Mouse (Mus musculus) ovary, adult 18-20 months (tissue): ENCODE measurements at regions not wholly inside any gene's neighbourhood (a gene's known extent, or its start where the extent isn't known, plus 50 kb on each side); places are given as distances from the start of the nearest gene placed in this dataset.

Experiments used
- DNase-seq: peaks from one replicate; pipeline ENCODE4 v3.0.0; 2022; ENCODE audit warnings: low spot score, mixed read lengths

GRCm38 (mm10) chr9:120628794-120629560 lies 57.7 kb downstream of the Rpl14 start:
- no peak for DNase-seq

DNA sequence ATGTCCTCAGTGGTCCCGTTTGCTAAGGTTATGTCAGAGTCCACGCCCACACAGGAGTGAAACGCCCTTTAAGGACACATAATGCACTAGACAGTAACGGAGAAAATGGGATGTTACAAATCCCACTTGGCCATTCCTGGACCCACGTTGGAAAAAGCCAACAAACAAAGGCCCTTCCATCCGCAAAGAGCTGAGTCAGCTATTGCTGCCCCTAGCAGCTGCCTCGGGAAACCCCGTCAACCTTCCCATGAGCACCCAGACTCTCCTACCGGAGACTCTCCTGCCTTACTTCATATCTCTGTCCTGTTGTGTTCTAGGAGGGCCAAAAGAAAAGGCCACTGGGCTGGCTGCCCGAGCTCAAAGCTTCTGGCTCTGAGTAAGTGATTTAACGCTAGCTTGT lies 58.4 kb downstream of the Rpl14 start:
- no peak for DNase-seq

- DNase-seq: no peak
These were observed 61.6 kb downstream of the Rpl14 start for GRCm38 (mm10) chr9:120632821-120633220.

GRCm38 (mm10) chr9:120642656-120643055 lies 71.4 kb downstream of the Rpl14 start:
- no peak for DNase-seq

DNA sequence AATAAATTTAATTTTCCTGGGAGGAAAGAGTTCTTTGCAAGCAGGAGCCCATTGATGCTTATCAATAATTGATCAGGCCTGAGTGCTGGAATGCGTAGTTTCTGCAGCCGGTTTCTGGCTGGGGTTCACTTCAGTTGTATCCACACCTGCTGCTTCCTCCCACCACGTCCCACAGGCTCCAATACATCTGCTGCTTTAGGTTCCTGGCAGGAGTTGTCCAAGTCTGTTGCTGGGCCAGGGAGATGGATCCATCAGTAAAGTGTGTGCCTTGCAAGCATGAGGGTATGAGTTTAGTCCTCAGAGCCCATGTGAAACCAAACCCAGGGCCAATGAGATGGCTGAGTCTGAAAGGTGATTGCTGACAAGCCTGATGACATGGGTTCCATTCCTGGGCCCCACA lies 72.1 kb downstream of the Rpl14 start:
- DNase-seq: no peak

DNA sequence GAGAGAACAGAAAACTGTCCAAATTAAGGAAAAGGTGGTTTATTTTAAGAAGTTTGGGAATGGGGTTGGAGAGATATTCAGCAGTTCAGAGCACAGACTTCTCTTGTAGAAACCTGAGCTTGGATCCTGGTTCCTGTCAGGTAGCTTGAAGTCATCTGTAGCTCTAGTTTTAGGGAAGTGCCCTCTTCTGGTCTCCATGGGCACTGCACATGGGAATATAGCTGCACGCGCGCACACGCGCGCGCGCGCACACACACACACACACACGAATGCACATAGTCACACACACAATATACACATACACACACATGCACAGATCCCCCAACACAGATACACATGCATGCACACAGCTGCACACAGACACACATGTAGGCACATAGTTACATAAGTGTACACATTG lies 74.5 kb downstream of the Rpl14 start:
- no peak for DNase-seq

GRCm38 (mm10) chr9:120646806-120647667 lies 75.8 kb downstream of the Rpl14 start:
- DNase-seq: no peak

- no peak for DNase-seq
These were observed 76.4 kb downstream of the Rpl14 start for GRCm38 (mm10) chr9:120647668-120647955.

DNA sequence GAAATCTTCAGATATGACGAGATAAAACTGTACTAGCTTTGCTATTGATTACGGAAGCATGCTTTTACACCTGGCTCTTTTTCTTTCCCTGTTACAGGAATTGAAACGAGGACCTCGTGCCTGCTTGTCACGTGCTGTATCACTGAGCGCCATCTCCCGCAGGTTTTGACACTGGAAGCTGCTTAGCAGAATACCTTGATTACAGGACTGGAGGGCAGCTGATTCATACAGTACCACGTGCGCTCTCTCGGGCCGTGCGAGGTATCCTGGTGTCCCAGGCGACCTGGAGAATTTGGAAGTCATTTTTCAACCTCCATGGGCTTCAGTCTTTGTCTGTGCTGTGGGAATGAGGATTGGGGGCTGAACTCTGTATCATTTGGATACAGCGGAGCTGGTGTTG lies 81.5 kb downstream of the Rpl14 start:
- no peak for DNase-seq

- no peak for DNase-seq
These were observed 81.9 kb downstream of the Rpl14 start for GRCm38 (mm10) chr9:120653170-120653569.

- DNase-seq: no peak
These were observed 83.5 kb downstream of the Rpl14 start for GRCm38 (mm10) chr9:120654736-120655135.

GRCm38 (mm10) chr9:120656976-120657375 lies 85.7 kb downstream of the Rpl14 start:
- no peak for DNase-seq

- DNase-seq: no peak
These were observed 86.5 kb downstream of the Rpl14 start for GRCm38 (mm10) chr9:120657786-120658185.

DNA sequence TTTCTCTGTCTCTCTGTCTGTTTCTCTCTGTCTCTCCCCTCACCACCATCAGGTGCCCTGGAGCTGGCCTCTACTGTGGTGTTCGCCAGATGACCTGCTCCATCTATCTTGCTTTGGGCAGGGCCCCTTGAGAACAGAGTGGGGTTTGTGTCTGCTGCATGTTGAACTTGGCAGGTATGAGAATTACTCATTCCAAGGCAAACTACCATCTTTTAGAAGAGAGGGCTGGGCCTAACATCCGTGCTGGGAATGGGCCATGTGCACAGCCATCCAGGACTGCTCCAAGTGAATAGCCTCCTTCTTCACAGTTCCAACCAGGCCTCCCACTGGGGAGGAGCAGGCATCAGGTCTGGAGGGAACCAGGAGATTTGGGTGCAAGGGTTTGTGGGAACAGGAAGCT lies 87.3 kb downstream of the Rpl14 start:
- DNase-seq: no peak

DNA sequence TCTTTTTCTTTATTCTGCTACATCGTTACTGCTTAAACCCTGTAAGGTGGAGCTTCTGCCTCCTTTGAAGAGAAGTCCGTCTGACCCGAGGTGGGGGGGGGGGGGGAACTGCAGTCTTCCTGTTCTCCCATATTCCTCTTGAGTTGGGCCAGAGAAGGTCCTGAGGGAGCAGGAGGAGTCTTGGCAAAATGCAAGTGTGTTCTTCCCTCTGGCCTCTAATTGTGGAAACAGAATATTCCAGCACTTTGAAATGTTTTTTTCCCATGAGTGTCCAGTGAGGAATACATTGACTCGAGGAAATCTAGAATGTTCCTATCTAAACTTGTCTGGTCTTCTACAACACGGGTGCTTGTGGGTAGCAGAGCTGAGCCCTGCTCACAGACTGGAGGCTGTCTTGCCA lies 90.0 kb downstream of the Rpl14 start:
- DNase-seq: no peak

GRCm38 (mm10) chr9:120661641-120662227 lies 90.5 kb downstream of the Rpl14 start:
- no peak for DNase-seq

DNA sequence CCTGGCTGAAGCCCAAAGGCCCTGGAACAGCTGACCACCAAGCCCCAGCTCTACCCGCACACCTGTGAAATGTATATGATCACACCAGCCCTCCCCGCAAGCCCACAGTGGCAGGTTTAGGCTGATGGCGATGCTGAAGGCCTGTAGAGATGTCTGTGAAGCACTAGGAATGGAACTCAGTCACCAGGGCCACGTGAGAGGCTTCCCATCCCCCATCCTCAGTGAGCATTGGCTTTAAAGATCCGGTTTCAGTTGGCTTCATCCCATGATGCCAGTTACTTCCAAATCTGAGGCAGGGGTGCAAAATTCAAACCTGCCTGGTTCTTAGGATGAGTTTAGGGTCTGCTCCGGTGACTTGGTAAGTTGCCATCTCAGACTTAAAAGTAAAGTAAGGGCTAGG lies 91.9 kb downstream of the Rpl14 start:
- no peak for DNase-seq

DNA sequence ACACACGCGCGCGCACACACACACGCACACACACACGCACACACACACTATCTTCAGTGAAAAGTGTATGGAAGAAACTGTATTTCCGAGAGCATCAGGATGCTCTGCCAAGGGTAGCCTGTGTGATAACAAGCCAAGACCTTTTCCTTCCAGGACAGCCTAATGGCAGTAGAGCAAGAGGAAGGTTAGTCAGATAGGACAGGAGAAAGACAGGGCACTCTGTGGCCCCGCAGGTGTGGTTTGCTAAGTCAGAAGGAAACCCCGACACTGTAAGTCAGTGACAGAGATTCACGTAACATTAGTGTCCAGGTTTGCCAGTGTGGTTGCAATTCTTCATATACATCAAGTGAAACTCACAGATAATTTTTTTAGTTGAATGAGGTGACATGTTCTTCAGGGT lies 92.8 kb downstream of the Rpl14 start:
- DNase-seq: no peak

DNA sequence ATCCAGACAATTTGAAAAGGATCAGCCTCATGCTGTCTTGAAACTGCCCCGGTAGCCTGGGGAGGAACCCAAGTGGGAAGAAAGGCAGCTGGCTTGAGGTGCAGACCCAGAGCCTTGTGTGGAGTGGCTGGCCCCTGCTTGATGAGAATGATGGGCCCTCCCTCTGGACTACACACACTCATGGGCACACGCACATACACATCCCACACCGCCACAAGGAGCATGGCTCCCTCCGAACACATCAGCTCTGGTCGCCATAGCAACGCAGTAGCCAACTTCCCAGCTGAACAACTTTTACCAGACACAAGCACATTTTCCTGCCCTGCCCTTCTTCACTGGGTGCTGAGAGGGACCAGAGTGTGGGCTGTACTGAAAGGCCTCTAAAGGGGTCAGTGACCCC lies 101.2 kb downstream of the Rpl14 start:
- no peak for DNase-seq

DNA sequence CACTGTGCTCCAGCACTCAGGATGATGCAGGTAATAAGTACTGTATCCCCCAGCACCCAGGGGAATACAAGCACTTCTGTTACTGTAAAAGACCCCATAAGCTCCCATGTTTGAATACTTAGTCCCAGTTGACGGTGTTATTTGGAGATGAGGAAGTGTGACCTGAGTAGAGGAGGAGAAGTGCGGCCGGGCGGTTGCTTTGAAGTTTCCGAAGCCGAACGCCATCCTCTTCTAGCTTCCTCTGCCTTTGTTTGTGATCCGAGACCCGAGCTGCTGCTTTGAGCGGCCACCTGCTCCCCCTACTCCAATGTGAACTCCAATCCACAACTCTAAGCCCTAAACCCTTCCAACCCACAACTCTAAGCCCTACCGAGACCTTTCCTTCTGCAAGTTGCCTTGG lies 103.6 kb downstream of the Rpl14 start:
- no peak for DNase-seq

GRCm38 (mm10) chr9:120675371-120676150 lies 104.3 kb downstream of the Rpl14 start:
- no peak for DNase-seq

- no peak for DNase-seq
These were observed 105.1 kb downstream of the Rpl14 start for GRCm38 (mm10) chr9:120676301-120676700.
